10 mouse cellular contexts compared by ENCODE assay signal in the genomic region with DNA sequence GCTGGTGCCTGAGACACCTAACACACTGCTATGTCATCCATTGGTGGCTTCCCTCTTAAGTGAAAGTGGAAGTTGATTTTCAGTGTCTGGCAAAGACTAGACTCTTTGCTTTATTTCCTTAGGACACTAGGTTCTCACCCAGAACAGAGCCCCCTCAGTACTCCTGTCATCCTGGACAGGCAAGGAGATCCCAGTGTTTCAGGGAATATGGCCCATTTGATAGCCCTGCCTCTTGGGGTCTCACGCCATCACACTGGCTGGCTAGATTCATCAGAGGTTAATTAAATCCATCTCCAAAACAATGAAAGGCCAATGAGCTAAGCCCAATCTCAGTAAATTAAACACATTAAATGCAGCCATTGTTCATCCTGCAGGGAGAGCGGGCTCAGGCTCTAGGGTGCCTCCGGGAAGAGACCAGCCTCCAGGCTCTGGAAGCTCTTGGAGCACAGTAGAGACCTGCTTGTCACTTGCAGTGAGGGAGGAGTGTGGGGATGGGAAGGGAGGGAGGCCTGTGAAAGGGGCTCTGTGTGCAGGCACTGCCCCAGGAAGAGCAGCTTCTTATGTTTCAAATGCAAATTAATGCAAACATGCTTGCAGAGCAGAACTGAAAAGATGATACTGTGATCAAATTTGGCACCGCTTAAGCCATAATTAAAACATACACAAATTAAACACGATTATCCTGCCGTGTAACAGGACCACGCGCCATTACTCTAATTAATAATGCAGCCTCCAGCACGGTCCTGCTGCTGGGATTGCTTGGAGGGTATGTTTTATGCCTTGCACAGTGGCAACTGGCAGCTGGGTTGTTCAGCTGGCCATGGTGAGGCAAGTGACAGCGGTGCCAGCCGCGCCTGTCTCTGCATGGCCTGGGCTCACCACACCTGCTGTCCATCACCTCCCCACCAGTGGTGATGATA. TPM values are rescaled to one million over a fixed set of nuclear protein-coding genes. Genes with fewer than 3 reads are reported as not detected.
DNase-seq lines count a peak whose midpoint lies in the region; ATAC-seq and TF ChIP-seq lines count a peak whose summit lies in the region.
"Had no signal": no experiment of that assay in that cellular context is flagged by ENCODE, and none has a peak within 500 bp of the region (broad histone marks: within the 10 kb centered on the region; RNA-seq: fewer than 3 reads in every experiment).

No protein-coding gene starts in this region.

- H3K79me2 ChIP-seq in heart, adult 2 months (replicated peaks; ENCODE audit: control insufficient read depth, insufficient read depth, low read length) = no peaks in the 10 kb centered on the region

- H3K36me3 ChIP-seq in heart, embryonic 13.5 days = peaks cover 69% of the 10 kb centered on the region
- H3K36me3 ChIP-seq in heart, adult 2 months (ENCODE audit: control insufficient read depth, insufficient read depth, low read length) = no peaks in the 10 kb centered on the region
- no peaks in the 10 kb centered on the region for H3K36me3 ChIP-seq in forebrain, embryonic 12.5 days (replicated peaks)
- H3K36me3 ChIP-seq in neural tube, embryonic 13.5 days = no peaks in the 10 kb centered on the region

- no peak for TF ChIP-seq EP300 in heart, adult 2 months (IDR thresholded peaks at IDR 0.05; ENCODE audit: insufficient read depth, low read depth, low read length)

- no peaks in the 10 kb centered on the region for H3K27me3 ChIP-seq in heart, embryonic 13.5 days (replicated peaks)
- H3K27me3 ChIP-seq in heart, adult 2 months (ENCODE audit: control insufficient read depth, insufficient read depth, low read length) = no peaks in the 10 kb centered on the region
- H3K27me3 ChIP-seq in forebrain, embryonic 12.5 days = peaks cover 90% of the 10 kb centered on the region
- peaks cover 91% of the 10 kb centered on the region for H3K27me3 ChIP-seq in neural tube, embryonic 13.5 days

- H3K27ac ChIP-seq in heart, embryonic 13.5 days (replicated peaks) = 0 out of 2 replicates have a peak overlapping the region, but pooled peaks have one; percentile 12
- H3K27ac ChIP-seq in heart, adult 2 months = no peak overlapping the region
- H3K27ac ChIP-seq in forebrain, embryonic 12.5 days = peak overlapping the region; percentile 75
- peak overlapping the region; percentile 57 for H3K27ac ChIP-seq in neural tube, embryonic 13.5 days (replicated peaks)

- H3K9me3 ChIP-seq in heart, embryonic 13.5 days = no peaks in the 10 kb centered on the region
- no peaks in the 10 kb centered on the region for H3K9me3 ChIP-seq in forebrain, embryonic 12.5 days
- H3K9me3 ChIP-seq in neural tube, embryonic 13.5 days = no peaks in the 10 kb centered on the region

- no peak overlapping the region for H3K4me2 ChIP-seq in heart, embryonic 13.5 days
- peak overlapping the region; percentile 9 for H3K4me2 ChIP-seq in forebrain, embryonic 12.5 days
- peak overlapping the region; percentile 17; the same call in 1 of the 2 replicates for H3K4me2 ChIP-seq in neural tube, embryonic 13.5 days

- TF ChIP-seq POLR2A in heart, adult 2 months (IDR thresholded peaks at IDR 0.05; ENCODE audit: insufficient read depth, low read depth, low read length) = no peak

- no peak for DNase-seq in heart, adult 2 months
- DNase-seq in layer of hippocampus, postnatal 14 days (ENCODE audit: low spot score in 2 of 2) = peak; percentile 25 to 44
- DNase-seq in gastrocnemius, postnatal 10 days = no peak
- DNase-seq: kidney, adult 18-20 months had no signal

- intact Hi-C loops in heart, adult 2 months (cut with DNase I) = no loop called here

- ATAC-seq in heart, embryonic 13.5 days (ENCODE audit: extremely low read depth, insufficient number of reproducible peaks, low FRiP score, low TSS enrichment) = no peak
- peak; percentile 91 for ATAC-seq in forebrain, embryonic 12.5 days (ENCODE audit: low FRiP score)
- peak; percentile 89 for ATAC-seq in neural tube, embryonic 13.5 days (ENCODE audit: low read depth)
- no peak for ATAC-seq in CD4-positive, CD25-positive, alpha-beta regulatory T cell, adult 4 months
- no peak for ATAC-seq in megakaryocyte progenitor cell, adult 5-6 weeks (replicated peaks; ENCODE audit: poor library complexity)

- 69% methylated on average over 12 of the region's 12 CpGs for WGBS in heart, embryonic 13.5 days
- 87% methylated on average over 12 of the region's 12 CpGs for WGBS in heart, adult 2 months
- 20% methylated on average over 12 of the region's 12 CpGs for WGBS in forebrain, embryonic 12.5 days
- WGBS in neural tube, embryonic 13.5 days = 27% methylated on average over 12 of the region's 12 CpGs

- peaks cover 21% of the 10 kb centered on the region for H3K4me1 ChIP-seq in heart, embryonic 13.5 days
- H3K4me1 ChIP-seq in heart, adult 2 months (ENCODE audit: control insufficient read depth, insufficient read depth, low read length) = no peaks in the 10 kb centered on the region; the same call in 1 of the 2 replicates
- peaks cover 31% of the 10 kb centered on the region for H3K4me1 ChIP-seq in forebrain, embryonic 12.5 days
- H3K4me1 ChIP-seq in neural tube, embryonic 13.5 days (replicated peaks) = peaks cover 26% of the 10 kb centered on the region

- H3K4me3 ChIP-seq in heart, embryonic 13.5 days = no peak overlapping the region
- H3K4me3 ChIP-seq in heart, adult 2 months = no peak overlapping the region
- H3K4me3 ChIP-seq in forebrain, embryonic 12.5 days (replicated peaks) = no peak overlapping the region
- H3K4me3 ChIP-seq in neural tube, embryonic 13.5 days = no peak overlapping the region

- TF ChIP-seq CTCF in heart, adult 2 months (IDR thresholded peaks at IDR 0.05) = no peak

- no peak overlapping the region for H3K9ac ChIP-seq in heart, embryonic 13.5 days
- no peak overlapping the region for H3K9ac ChIP-seq in heart, adult 2 months (ENCODE audit: low read depth, low read length)
- H3K9ac ChIP-seq in forebrain, embryonic 12.5 days = no peak overlapping the region
- H3K9ac ChIP-seq in neural tube, embryonic 13.5 days = no peak overlapping the region; the same call in 1 of the 2 replicates

RNA-seq across cellular contexts. Expression of a gene that starts 37.6 kb away (rescaled TPM):
- polyA plus RNA-seq in heart, embryonic 13.5 days (2015; fragmentation: Nextera tagmentation; extraction: Ambion mirVana) = 0.09 and 0.11 TPM in 2 replicates
- total RNA-seq in heart, adult 2 months (2021) = under 1 TPM in 1 of 2 experiments, not detected in 1; 0.23 TPM
- 0.18 TPM in 1 of 2 replicates, not detected in the other for polyA plus RNA-seq in heart, adult 2 months (2012; rRNA removed)
- polyA plus RNA-seq in forebrain, embryonic 12.5 days (2016; fragmentation: Nextera tagmentation; extraction: Ambion mirVana) = 5.9 and 8.4 TPM in 2 replicates
- 1 to 10 TPM; 4.9 to 6.1 TPM for total RNA-seq in layer of hippocampus, postnatal 14 days (2021)
- 5.3 and 7.8 TPM in 2 replicates for polyA plus RNA-seq in neural tube, embryonic 13.5 days (2015; fragmentation: Nextera tagmentation; extraction: Ambion mirVana)
- not detected for total RNA-seq in gastrocnemius, postnatal 10 days (2021)
- polyA plus RNA-seq in CD4-positive, CD25-positive, alpha-beta regulatory T cell, adult 4 months (2017; shearing (Covaris generic)) = not detected
- not detected in 2 replicates for total RNA-seq in megakaryocyte progenitor cell, adult 5-6 weeks (2015)
- total RNA-seq in megakaryocyte progenitor cell, adult 5-6 weeks (2017) = not detected in 2 replicates
- polyA plus RNA-seq: liver, embryonic 16.5 days had no signal

Comparison
In these comparisons a context has a peak if more than half of its experiments do, and no peak if none do; other contexts are left out.
1. ATAC-seq: peak in forebrain, embryonic 12.5 days (single experiment) and neural tube, embryonic 13.5 days (single experiment); none in heart, embryonic 13.5 days (single experiment), CD4-positive, CD25-positive, alpha-beta regulatory T cell, adult 4 months (single experiment) and megakaryocyte progenitor cell, adult 5-6 weeks (single experiment).
2. DNase-seq: peak in layer of hippocampus, postnatal 14 days (2 of 2); none in heart, adult 2 months (0 of 2) and gastrocnemius, postnatal 10 days (single experiment).